Mouse (Mus musculus) intestine, embryonic 14.5 days (tissue): ENCODE results near the gene D10Wsu102e. TPM values are rescaled to one million over a fixed set of nuclear protein-coding genes. Genes with fewer than 3 reads are reported as not detected.
A peak's percentile ranks its signal among the peaks of the same experiment; 100 is the strongest.

Source experiments
- ATAC-seq: fragments of 200-750 bp; cut with Nextera tagmentation; replicated peaks from 2 replicates; pipeline ENCODE4 v1.8.0; 2017; ENCODE audit warnings: low read depth, moderate number of reproducible peaks, moderate TSS enrichment, moderate library complexity; ENCODE audit not compliant: low FRiP score, low TSS enrichment
- DNase-seq: peaks from one replicate; pipeline ENCODE4 v3.0.0-alpha.2; 2018; ENCODE audit warnings: low spot score
- H3K27ac ChIP-seq: fragments of 300-500 bp; sonication (generic); 2 replicates; pipeline ENCODE4 v1.5.1; 2014; ENCODE audit warnings: low read depth, mild to moderate bottlenecking, control low read depth
- H3K27me3 ChIP-seq: fragments of 300-500 bp; sonication (generic); replicated peaks from 2 replicates; pipeline ENCODE4 v1.6.1; 2014; ENCODE audit warnings: low read length, control low read depth; ENCODE audit not compliant: control insufficient read depth, insufficient read depth
- H3K36me3 ChIP-seq: fragments of 300-500 bp; sonication (generic); 2 replicates; pipeline ENCODE4 v1.6.1; 2014; ENCODE audit warnings: low read length, control low read depth; ENCODE audit not compliant: control insufficient read depth, insufficient read depth
- H3K4me1 ChIP-seq: fragments of 300-500 bp; sonication (generic); replicated peaks from 2 replicates; pipeline ENCODE4 v1.6.1; 2014; ENCODE audit warnings: low read length, control low read depth, mixed read lengths; ENCODE audit not compliant: control insufficient read depth, insufficient read depth
- H3K4me2 ChIP-seq: fragments of 300-500 bp; sonication (generic); 2 replicates; pipeline ENCODE4 v1.6.1; 2014; ENCODE audit warnings: low read length
- H3K4me3 ChIP-seq: fragments of 300-500 bp; sonication (generic); 2 replicates; pipeline ENCODE4 v1.5.1; 2014; ENCODE audit warnings: low read depth, low read length, control low read depth, mixed read lengths
- H3K9ac ChIP-seq: fragments of 300-500 bp; sonication (generic); 2 replicates; pipeline ENCODE4 v1.6.1; 2014; ENCODE audit warnings: mild to moderate bottlenecking, low read length
- H3K9me3 ChIP-seq: fragments of 300-500 bp; sonication (generic); 2 replicates; pipeline ENCODE4 v1.6.1; 2016; ENCODE audit warnings: low read length, control low read depth; ENCODE audit not compliant: control insufficient read depth
- WGBS: fragments of 180-500 bp; shearing (Covaris S2); extraction: QIAGEN DNeasy Blood & Tissue Kit; methylation state at CpG from one replicate; pipeline ENCODE4 v1.1.7; 2014; 5-methylcytosine and 5-hydroxymethylcytosine counted together
- polyA plus RNA-seq: library from polyadenylated mRNA; unstranded; fragments of >200 nt; fragmentation: Nextera tagmentation; extraction: Ambion mirVana; gene quantifications from 2 replicates; pipeline ENCODE4 v1.2.1, GENCODE M21; 2014

Gene D10Wsu102e
- polyA plus RNA-seq, 1 experiment from 2014 or later = 0.66 TPM

- ATAC-seq (no peak), DNase-seq (no peak)
- Histone ChIP-seq H3K4me1 (no peaks in the 10 kb centered on the region), H3K4me2 (no peak overlapping the region), H3K4me3 (no peak overlapping the region), H3K9me3 (no peaks in the 10 kb centered on the region), H3K9ac (no peak overlapping the region), H3K27me3 (no peaks in the 10 kb centered on the region), H3K36me3 (no peaks in the 10 kb centered on the region), H3K27ac (no peak overlapping the region)
- WGBS = 90% methylated on average over 14 of the region's 14 CpGs
Measured at GRCm38 (mm10) chr10:83326648-83327285, 33.3 kb upstream of the D10Wsu102e start.

- no peaks in the 10 kb centered on the region for H3K4me1 ChIP-seq
- DNase-seq (no peak), ATAC-seq (no peak)
- H3K4me2 ChIP-seq = no peak overlapping the region
- no peak overlapping the region for H3K4me3 ChIP-seq
- no peak overlapping the region for H3K9ac ChIP-seq
- no peaks in the 10 kb centered on the region for H3K27me3 ChIP-seq
- H3K9me3 ChIP-seq = no peaks in the 10 kb centered on the region
- no peaks in the 10 kb centered on the region for H3K36me3 ChIP-seq
- no peak overlapping the region for H3K27ac ChIP-seq
- WGBS = 81% methylated on average over 5 of the region's 5 CpGs
Measured at GRCm38 (mm10) chr10:83328791-83329190, 31.2 kb upstream of the D10Wsu102e start.

- no peak overlapping the region for H3K4me3 ChIP-seq
- H3K36me3 ChIP-seq = no peaks in the 10 kb centered on the region
- H3K4me2 ChIP-seq = no peak overlapping the region
- no peak overlapping the region for H3K27ac ChIP-seq
- WGBS = 73% methylated on average over 6 of the region's 6 CpGs
- H3K27me3 ChIP-seq = peaks cover 11% of the 10 kb centered on the region
- no peak for ATAC-seq
- no peaks in the 10 kb centered on the region for H3K9me3 ChIP-seq
- no peak overlapping the region for H3K9ac ChIP-seq
- H3K4me1 ChIP-seq = no peaks in the 10 kb centered on the region
- DNase-seq = no peak
Measured at GRCm38 (mm10) chr10:83330336-83330735, 29.7 kb upstream of the D10Wsu102e start.

GRCm38 (mm10) chr10:83331811-83332210, 28.2 kb upstream of the D10Wsu102e start:
- WGBS = 89% methylated on average over 5 of the region's 5 CpGs
- Histone ChIP-seq H3K27ac (no peak overlapping the region), H3K36me3 (no peaks in the 10 kb centered on the region), H3K4me1 (no peaks in the 10 kb centered on the region), H3K27me3 (peaks cover 26% of the 10 kb centered on the region), H3K4me2 (no peak overlapping the region), H3K9ac (no peak overlapping the region), H3K9me3 (no peaks in the 10 kb centered on the region), H3K4me3 (no peak overlapping the region)
- no peak for ATAC-seq
- DNase-seq = no peak

- DNase-seq = no peak
Measured at GRCm38 (mm10) chr10:83332581-83332980, 27.4 kb upstream of the D10Wsu102e start.

GRCm38 (mm10) chr10:83336336-83336735, 23.7 kb upstream of the D10Wsu102e start:
- Histone ChIP-seq H3K4me3 (no peak overlapping the region), H3K4me1 (no peaks in the 10 kb centered on the region), H3K9ac (no peak overlapping the region), H3K27ac (no peak overlapping the region), H3K9me3 (no peaks in the 10 kb centered on the region), H3K27me3 (peaks cover 43% of the 10 kb centered on the region), H3K36me3 (no peaks in the 10 kb centered on the region), H3K4me2 (no peak overlapping the region)
- no peak for ATAC-seq
- no peak for DNase-seq
- 37% methylated on average over 7 of the region's 7 CpGs for WGBS

More at GRCm38 (mm10) chr10:83332581-83332980, 27.4 kb upstream of the D10Wsu102e start:
- H3K27ac ChIP-seq = no peak overlapping the region
- no peaks in the 10 kb centered on the region for H3K36me3 ChIP-seq
- H3K4me2 ChIP-seq = no peak overlapping the region
- 83% methylated on average over 11 of the region's 11 CpGs for WGBS
- H3K9me3 ChIP-seq = no peaks in the 10 kb centered on the region
- no peak for ATAC-seq
- H3K4me3 ChIP-seq = no peak overlapping the region
- peaks cover 33% of the 10 kb centered on the region for H3K27me3 ChIP-seq
- no peaks in the 10 kb centered on the region for H3K4me1 ChIP-seq
- no peak overlapping the region for H3K9ac ChIP-seq

GRCm38 (mm10) chr10:83337159-83337951, 22.7 kb upstream of the D10Wsu102e start, which contains the start of gene Slc41a2:
TSS of gene Slc41a2 (minus strand) at chr10:83337882.
- H3K9ac ChIP-seq = peak within 1 kb of the TSS; percentile 32
- ATAC-seq = peak; percentile 65
- under 1% methylated on average over 85 of the region's 102 CpGs for WGBS
- no peaks in the 10 kb centered on the region for H3K36me3 ChIP-seq
- no peak within 1 kb of the TSS for H3K27ac ChIP-seq
- no peaks in the 10 kb centered on the region for H3K9me3 ChIP-seq
- H3K4me3 ChIP-seq = peak within 1 kb of the TSS; percentile 54
- H3K4me1 ChIP-seq = no peaks in the 10 kb centered on the region
- peak within 1 kb of the TSS; percentile 98 for H3K4me2 ChIP-seq
- H3K27me3 ChIP-seq = peaks cover 43% of the 10 kb centered on the region
- DNase-seq = peak; percentile 84

- peak overlapping the region; percentile 98 for H3K4me2 ChIP-seq
- no peaks in the 10 kb centered on the region for H3K9me3 ChIP-seq
- peak overlapping the region; percentile 54 for H3K4me3 ChIP-seq
- no peaks in the 10 kb centered on the region for H3K36me3 ChIP-seq
- WGBS = 45% methylated on average over 8 of the region's 9 CpGs
- H3K27ac ChIP-seq = no peak overlapping the region
- no peak overlapping the region for H3K9ac ChIP-seq
- ATAC-seq (no peak), DNase-seq (no peak)
- H3K27me3 ChIP-seq = peaks cover 43% of the 10 kb centered on the region
- H3K4me1 ChIP-seq = no peaks in the 10 kb centered on the region
Measured at GRCm38 (mm10) chr10:83337971-83338598, 21.9 kb upstream of the D10Wsu102e start.
